Mouse (Mus musculus): Measurements from ENCODE around the gene Hs2st1. TPM values are rescaled to one million over a fixed set of nuclear protein-coding genes. Genes with fewer than 3 reads are reported as not detected.
A peak's percentile ranks its signal among the peaks of the same experiment; 100 is the strongest.
"Not testable (repeated sequence)": the region's sequence is repeated elsewhere in the genome, so short reads cannot be mapped to it uniquely, and the experiment has no call there.

The Hs2st1 gene
- polyA plus RNA-seq, 1 experiment from 2014 or later: 6.1 TPM

GRCm38 (mm10) chr3:144605811-144606210, 35.8 kb upstream of the Hs2st1 start:
- 70% methylated on average over 7 of the region's 7 CpGs for WGBS
- not testable (repeated sequence) for H3K36me3 ChIP-seq; H3K9me3 ChIP-seq (replicated peaks); H3K4me2 ChIP-seq; H3K27me3 ChIP-seq; ATAC-seq (replicated peaks; ENCODE audit: insufficient number of reproducible peaks, insufficient read depth, low FRiP score, low read depth); H3K4me3 ChIP-seq; H3K9ac ChIP-seq; H3K27ac ChIP-seq
- peaks cover 14% of the 10 kb centered on the region for H3K4me1 ChIP-seq (replicated peaks)

GRCm38 (mm10) chr3:144604205-144604604, 34.2 kb upstream of the Hs2st1 start:
- Histone ChIP-seq H3K4me1 (replicated peaks) (peaks cover 14% of the 10 kb centered on the region), H3K4me2 (no peak overlapping the region), H3K27me3 (no peaks in the 10 kb centered on the region), H3K9ac (no peak overlapping the region), H3K4me3 (no peak overlapping the region), H3K36me3 (peaks cover 6% of the 10 kb centered on the region; the same call in 1 of the 2 replicates), H3K27ac (0 out of 2 replicates have a peak overlapping the region, but pooled peaks have one; percentile 3), H3K9me3 (replicated peaks) (no peaks in the 10 kb centered on the region)
- 0 out of 2 replicates have a peak, but pooled peaks have one; percentile 53 for ATAC-seq (replicated peaks; ENCODE audit: insufficient number of reproducible peaks, insufficient read depth, low FRiP score, low read depth)
- 47% methylated on average over 7 of the region's 7 CpGs for WGBS

- H3K9me3 ChIP-seq (replicated peaks): no peaks in the 10 kb centered on the region
- peaks cover 6% of the 10 kb centered on the region; the same call in 1 of the 2 replicates for H3K36me3 ChIP-seq
- no peak for ATAC-seq (replicated peaks; ENCODE audit: insufficient number of reproducible peaks, insufficient read depth, low FRiP score, low read depth)
- no peak overlapping the region for H3K9ac ChIP-seq
- WGBS: 73% methylated on average over 3 of the region's 3 CpGs
- no peak overlapping the region for H3K27ac ChIP-seq
- H3K4me3 ChIP-seq: no peak overlapping the region
- H3K27me3 ChIP-seq: no peaks in the 10 kb centered on the region
- no peak overlapping the region for H3K4me2 ChIP-seq
- H3K4me1 ChIP-seq (replicated peaks): peaks cover 14% of the 10 kb centered on the region
Measured at GRCm38 (mm10) chr3:144603558-144603957, 33.6 kb upstream of the Hs2st1 start.

DNA sequence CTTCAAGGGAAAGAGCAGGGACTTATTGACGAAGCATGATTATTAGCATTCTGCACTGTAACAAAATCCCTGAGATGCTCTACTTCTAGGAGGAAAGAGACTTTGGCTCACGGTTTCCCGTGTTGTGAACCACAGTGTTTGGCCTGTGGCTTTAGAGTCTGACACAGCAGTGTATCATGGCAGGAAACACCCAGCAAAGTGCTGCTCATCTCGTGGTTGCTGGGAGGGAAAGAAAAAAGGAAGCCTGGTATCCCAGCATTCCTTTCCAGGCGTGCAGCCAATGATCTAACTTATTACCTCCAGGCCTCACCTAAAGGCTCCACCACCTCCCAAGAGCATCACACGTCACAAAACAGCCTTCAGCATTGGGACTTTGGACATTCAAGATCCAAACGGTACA, 32.8 kb upstream of the Hs2st1 start:
- WGBS: 68% methylated on average over 7 of the region's 7 CpGs
- Histone ChIP-seq H3K9ac (no peak overlapping the region), H3K4me3 (no peak overlapping the region)

DNA sequence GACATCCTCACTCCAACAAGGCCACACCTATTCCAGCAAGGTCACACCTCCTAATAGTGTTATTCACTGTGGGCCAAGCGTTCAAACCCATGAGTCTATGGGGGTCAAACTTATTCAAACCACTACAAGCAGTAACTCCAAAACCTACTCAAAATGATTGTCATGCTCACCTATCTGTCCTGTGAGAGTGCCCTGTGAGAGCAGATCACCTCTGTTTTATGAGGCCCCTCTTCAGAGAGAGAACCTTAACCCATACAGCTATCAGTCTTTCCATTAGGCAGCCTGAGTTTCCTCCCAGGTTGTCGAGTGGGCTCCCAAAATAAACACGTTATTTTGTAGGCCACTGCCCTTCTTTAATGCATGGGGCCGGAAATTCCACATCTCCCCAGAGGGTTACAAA, 32.4 kb upstream of the Hs2st1 start:
- H3K4me2 ChIP-seq: no peak overlapping the region
- peaks cover 11% of the 10 kb centered on the region; the same call in 1 of the 2 replicates for H3K36me3 ChIP-seq
- H3K9ac ChIP-seq: no peak overlapping the region
- H3K4me3 ChIP-seq: no peak overlapping the region
- H3K27me3 ChIP-seq: no peaks in the 10 kb centered on the region
- ATAC-seq (replicated peaks; ENCODE audit: insufficient number of reproducible peaks, insufficient read depth, low FRiP score, low read depth): no peak
- no peak overlapping the region for H3K27ac ChIP-seq
- WGBS: 49% methylated on average over 4 of the region's 4 CpGs
- H3K4me1 ChIP-seq (replicated peaks): peaks cover 18% of the 10 kb centered on the region
- H3K9me3 ChIP-seq (replicated peaks): no peaks in the 10 kb centered on the region

More for the DNA sequence above, 32.8 kb upstream of the Hs2st1 start:
- no peaks in the 10 kb centered on the region for H3K9me3 ChIP-seq (replicated peaks)
- peaks cover 11% of the 10 kb centered on the region; the same call in 1 of the 2 replicates for H3K36me3 ChIP-seq
- H3K4me1 ChIP-seq (replicated peaks): peaks cover 18% of the 10 kb centered on the region
- H3K4me2 ChIP-seq: no peak overlapping the region
- H3K27me3 ChIP-seq: no peaks in the 10 kb centered on the region
- H3K27ac ChIP-seq: no peak overlapping the region
- no peak for ATAC-seq (replicated peaks; ENCODE audit: insufficient number of reproducible peaks, insufficient read depth, low FRiP score, low read depth)

GRCm38 (mm10) chr3:144597790-144598467, 27.9 kb upstream of the Hs2st1 start:
- H3K27ac ChIP-seq: no peak overlapping the region
- 63% methylated on average over 12 of the region's 12 CpGs for WGBS

GRCm38 (mm10) chr3:144597121-144597520, 27.1 kb upstream of the Hs2st1 start:
- no peaks in the 10 kb centered on the region for H3K9me3 ChIP-seq (replicated peaks)
- no peak overlapping the region for H3K9ac ChIP-seq
- H3K4me3 ChIP-seq: no peak overlapping the region
- no peak overlapping the region for H3K27ac ChIP-seq
- peaks cover 5% of the 10 kb centered on the region; the same call in 1 of the 2 replicates for H3K4me1 ChIP-seq (replicated peaks)
- H3K27me3 ChIP-seq: no peaks in the 10 kb centered on the region
- peaks cover 28% of the 10 kb centered on the region for H3K36me3 ChIP-seq
- ATAC-seq (replicated peaks; ENCODE audit: insufficient number of reproducible peaks, insufficient read depth, low FRiP score, low read depth): no peak
- 82% methylated on average over 4 of the region's 4 CpGs for WGBS
- no peak overlapping the region for H3K4me2 ChIP-seq

More at GRCm38 (mm10) chr3:144597790-144598467, 27.9 kb upstream of the Hs2st1 start:
- no peak for ATAC-seq (replicated peaks; ENCODE audit: insufficient number of reproducible peaks, insufficient read depth, low FRiP score, low read depth)
- H3K4me3 ChIP-seq: no peak overlapping the region
- peaks cover 28% of the 10 kb centered on the region for H3K36me3 ChIP-seq
- peaks cover 11% of the 10 kb centered on the region for H3K4me1 ChIP-seq (replicated peaks)
- H3K9ac ChIP-seq: no peak overlapping the region
- H3K27me3 ChIP-seq: no peaks in the 10 kb centered on the region
- no peak overlapping the region for H3K4me2 ChIP-seq
- no peaks in the 10 kb centered on the region for H3K9me3 ChIP-seq (replicated peaks)

DNA sequence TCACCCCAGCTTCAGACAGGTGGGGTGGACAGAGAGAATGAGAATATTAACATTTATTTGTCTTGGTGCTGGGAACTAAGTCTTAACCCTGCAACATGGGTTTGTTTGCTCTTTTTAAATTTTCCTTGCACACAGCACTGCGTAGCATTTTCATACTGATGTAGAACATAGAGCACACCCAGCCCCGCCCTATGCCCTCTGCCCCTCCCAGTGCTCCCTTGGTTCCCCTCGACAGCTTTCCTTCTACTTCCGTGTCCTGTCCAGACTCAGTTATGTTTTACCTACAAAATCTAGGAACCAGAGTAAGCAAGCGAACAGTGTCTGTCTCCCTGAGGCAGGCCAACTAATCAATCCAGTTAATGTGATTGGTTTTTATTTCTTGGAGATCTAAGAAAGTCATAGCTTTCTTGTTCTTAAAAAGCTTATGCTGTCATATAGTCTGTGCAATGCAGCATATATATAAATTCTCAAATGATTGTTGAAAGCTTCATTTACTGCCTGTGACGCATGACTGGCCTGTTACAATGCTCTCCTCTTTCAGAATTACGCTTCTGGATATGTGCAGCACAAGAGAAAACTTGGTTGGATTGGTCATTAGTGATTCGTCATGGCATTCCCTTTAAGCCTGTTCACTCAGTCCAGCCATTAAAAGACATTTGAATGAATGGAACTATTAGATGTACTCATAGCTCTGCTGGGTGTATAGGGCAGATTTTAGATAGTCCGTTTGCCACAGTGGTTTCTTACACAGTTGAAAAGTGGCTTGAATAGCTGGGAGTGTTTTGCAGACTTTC, 23.2 kb upstream of the Hs2st1 start:
- H3K27me3 ChIP-seq: no peaks in the 10 kb centered on the region
- no peak overlapping the region for H3K4me3 ChIP-seq
- ATAC-seq (replicated peaks; ENCODE audit: insufficient number of reproducible peaks, insufficient read depth, low FRiP score, low read depth): no peak
- no peak overlapping the region for H3K9ac ChIP-seq
- H3K4me1 ChIP-seq (replicated peaks): peaks cover 5% of the 10 kb centered on the region; the same call in 1 of the 2 replicates
- no peak overlapping the region for H3K27ac ChIP-seq
- H3K9me3 ChIP-seq (replicated peaks): no peaks in the 10 kb centered on the region
- WGBS: 89% methylated on average over 9 of the region's 9 CpGs
- H3K4me2 ChIP-seq: no peak overlapping the region
- H3K36me3 ChIP-seq: peaks cover 36% of the 10 kb centered on the region

DNA sequence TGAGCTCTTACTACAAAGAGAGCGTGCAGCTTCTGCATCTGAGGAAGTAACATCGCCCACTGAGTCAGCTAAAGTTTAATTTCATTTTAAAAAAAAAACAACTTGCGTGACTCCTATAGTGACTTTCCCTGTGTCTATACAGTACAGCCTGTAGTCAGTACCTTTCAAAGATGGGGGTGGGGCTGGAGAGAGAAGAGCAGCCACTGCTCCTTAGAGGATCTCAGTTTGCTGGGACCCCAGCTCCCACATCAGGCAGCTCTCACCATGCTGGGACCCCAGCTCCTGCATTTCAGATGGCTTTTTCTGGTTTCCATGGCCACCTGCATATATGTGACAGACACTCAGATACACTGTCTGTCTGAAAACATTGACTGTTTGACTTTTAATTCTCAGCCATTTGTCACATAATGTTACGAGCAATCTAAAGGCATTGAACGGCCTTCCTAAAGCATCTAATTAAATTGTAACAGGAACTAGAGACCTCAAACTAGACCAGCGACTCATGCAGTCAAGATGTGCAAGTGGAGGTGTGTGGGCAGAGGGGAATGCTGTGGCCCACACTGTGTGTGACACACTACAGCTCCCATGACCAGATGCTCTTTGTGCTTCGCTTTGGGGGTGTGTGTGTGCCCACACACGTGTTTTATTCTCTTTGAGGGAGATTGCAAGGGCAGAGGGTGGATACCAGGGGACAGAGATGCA, 19.4 kb upstream of the Hs2st1 start:
- no peaks in the 10 kb centered on the region for H3K9me3 ChIP-seq (replicated peaks)
- H3K4me2 ChIP-seq: no peak overlapping the region
- no peak overlapping the region for H3K9ac ChIP-seq
- H3K4me1 ChIP-seq (replicated peaks): peaks cover 31% of the 10 kb centered on the region
- peaks cover 23% of the 10 kb centered on the region for H3K36me3 ChIP-seq
- H3K4me3 ChIP-seq: no peak overlapping the region
- no peak overlapping the region for H3K27ac ChIP-seq
- H3K27me3 ChIP-seq: no peaks in the 10 kb centered on the region
- WGBS: 87% methylated on average over 8 of the region's 8 CpGs
- no peak for ATAC-seq (replicated peaks; ENCODE audit: insufficient number of reproducible peaks, insufficient read depth, low FRiP score, low read depth)

DNA sequence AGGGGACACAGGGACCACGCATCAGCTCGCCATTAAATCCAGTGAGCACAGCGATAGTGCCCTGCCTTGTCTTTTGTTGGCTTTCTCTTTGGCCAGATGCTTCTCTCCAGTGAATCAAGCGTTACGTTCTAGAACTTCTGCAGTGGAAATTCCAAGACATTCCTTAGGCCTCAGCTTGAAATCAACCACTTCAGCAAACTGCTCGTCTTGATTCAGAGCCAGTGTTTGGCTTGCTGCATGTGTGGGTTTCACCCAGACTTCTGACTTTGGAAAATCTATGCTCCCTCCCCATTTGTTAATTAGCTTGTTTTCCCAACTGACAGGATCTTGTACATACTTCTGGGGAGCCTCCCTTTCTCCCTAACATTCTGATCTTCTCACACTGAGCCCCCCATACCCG, 16.8 kb upstream of the Hs2st1 start:
- peak overlapping the region; percentile 21 for H3K27ac ChIP-seq
- no peak overlapping the region for H3K4me2 ChIP-seq
- H3K9me3 ChIP-seq (replicated peaks): no peaks in the 10 kb centered on the region
- peaks cover 44% of the 10 kb centered on the region for H3K4me1 ChIP-seq (replicated peaks)
- no peak overlapping the region for H3K9ac ChIP-seq
- H3K27me3 ChIP-seq: no peaks in the 10 kb centered on the region
- 66% methylated on average over 7 of the region's 7 CpGs for WGBS
- ATAC-seq (replicated peaks; ENCODE audit: insufficient number of reproducible peaks, insufficient read depth, low FRiP score, low read depth): no peak
- H3K36me3 ChIP-seq: peaks cover 23% of the 10 kb centered on the region
- no peak overlapping the region for H3K4me3 ChIP-seq
